ENCODE assay signal across 8 mouse cellular contexts in the genomic region with DNA sequence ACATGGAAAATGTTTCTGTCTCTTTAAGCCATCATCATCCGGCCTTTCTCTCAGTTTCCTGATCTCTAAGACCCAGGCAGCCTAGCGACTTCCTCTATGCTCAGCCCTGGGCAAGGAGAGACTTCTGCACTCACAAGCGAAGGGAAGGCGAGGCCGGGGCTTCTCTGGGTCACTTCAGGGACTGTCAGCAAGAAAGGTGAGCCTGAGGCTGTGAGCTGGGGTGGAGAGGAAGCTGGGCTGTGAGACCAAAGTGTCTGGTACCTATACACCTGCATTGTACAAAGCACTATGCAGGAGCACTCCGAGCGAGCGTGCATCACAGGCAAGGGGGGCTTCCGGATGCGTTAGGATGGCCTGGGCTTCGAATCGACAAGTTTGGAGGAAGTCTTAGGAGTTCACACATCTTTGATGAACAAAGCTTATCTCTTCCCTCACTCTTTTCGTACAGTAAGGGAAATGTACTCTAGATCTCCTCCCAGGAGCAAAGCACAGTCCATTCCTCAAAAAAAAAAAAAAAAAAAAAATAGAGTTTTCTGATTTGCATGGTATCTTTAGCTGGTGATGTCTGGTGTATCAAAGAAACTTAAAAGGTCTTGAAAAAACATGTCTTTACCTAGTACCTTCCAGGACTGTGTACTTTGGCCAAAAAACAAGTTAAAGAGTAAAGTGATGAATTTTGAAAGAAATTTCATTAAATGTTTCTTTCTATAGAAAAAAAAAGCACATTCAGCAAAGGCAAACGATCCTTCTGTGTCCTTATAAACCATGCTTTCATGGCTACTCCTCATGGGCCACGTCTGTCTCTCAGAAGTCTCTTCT. TPM values are rescaled to one million over a fixed set of nuclear protein-coding genes. Genes with fewer than 3 reads are reported as not detected.
A peak's percentile ranks its signal among the peaks of the same experiment; 100 is the strongest.
DNase-seq lines count a peak whose midpoint lies in the region; ATAC-seq and TF ChIP-seq lines count a peak whose summit lies in the region.
"Had no signal": no experiment of that assay in that cellular context is flagged by ENCODE, and none has a peak within 500 bp of the region (broad histone marks: within the 10 kb centered on the region; RNA-seq: fewer than 3 reads in every experiment).

A gene (plus strand): TSS at position 94 of the 819 bp plus-strand sequence.

- peak within 1 kb of the TSS; percentile 43 for H3K27ac ChIP-seq in kidney, postnatal 0 days

- no peaks in the 10 kb centered on the region for H3K27me3 ChIP-seq in kidney, postnatal 0 days (ENCODE audit: insufficient read depth, low read length)

- H3K36me3 ChIP-seq in kidney, postnatal 0 days (ENCODE audit: insufficient read depth, low read length) = no peaks in the 10 kb centered on the region

- 0 out of 2 replicates have a peak within 1 kb of the TSS, but pooled peaks have one; percentile 10 for H3K9ac ChIP-seq in kidney, postnatal 0 days (ENCODE audit: low read depth, low read length)

- DNase-seq in adrenal gland, adult 8-10 months = no peak
- DNase-seq in heart, adult 8-10 months (ENCODE audit: low spot score) = peak; percentile 68
- peak; percentile 21 for DNase-seq in kidney, postnatal 0 days (ENCODE audit: low spot score)
- DNase-seq in embryo, embryonic 10.5 days (ENCODE audit: low spot score) = no peak
- no peak for DNase-seq in cerebellum, adult 11 months
- DNase-seq in gastrocnemius, adult 8-10 months (ENCODE audit: low spot score in 2 of 2) = no peak

- H3K4me2 ChIP-seq in kidney, postnatal 0 days (ENCODE audit: low read length) = peak within 1 kb of the TSS; percentile 41

- no peak for ATAC-seq in kidney, postnatal 0 days (replicated peaks; ENCODE audit: low FRiP score, low read depth)
- ATAC-seq in megakaryocyte-erythroid progenitor cell, adult 5-6 weeks (replicated peaks; ENCODE audit: low FRiP score, low TSS enrichment, poor library complexity, severe bottlenecking) = 0 out of 2 replicates have a peak, but pooled peaks have one; percentile 41

- TF ChIP-seq CTCF in kidney, postnatal 0 days (IDR thresholded peaks at IDR 0.05; ENCODE audit: low read depth) = no peak

- H3K9me3 ChIP-seq in kidney, postnatal 0 days (replicated peaks; ENCODE audit: low read length) = no peaks in the 10 kb centered on the region

- H3K4me1 ChIP-seq in kidney, postnatal 0 days (replicated peaks; ENCODE audit: insufficient read depth, low read length) = peaks cover 4% of the 10 kb centered on the region; the same call in 1 of the 2 replicates

- 71% methylated on average over 15 of the region's 15 CpGs for WGBS in kidney, postnatal 0 days

- H3K4me3 ChIP-seq in kidney, postnatal 0 days (replicated peaks; ENCODE audit: low read depth, low read length) = peak within 1 kb of the TSS; percentile 8
- H3K4me3 ChIP-seq: myocyte had no signal

RNA-seq across cellular contexts. Expression of the gene that starts here (rescaled TPM):
- 10 to 100 TPM in 3 of 4 experiments, 1 to 10 TPM in 1; 7.4 to 18.7 (median 11.0) TPM for total RNA-seq in adrenal gland, adult 8-10 months (2022)
- total RNA-seq in heart, adult 8-10 months (2022) = 1 to 10 TPM; 6.3 to 9.4 (median 8.0) TPM
- 26.8 and 29.7 TPM in 2 replicates for polyA plus RNA-seq in kidney, postnatal 0 days (2015; fragmentation: Nextera tagmentation; extraction: Ambion mirVana)
- 4.8 and 20.1 TPM in 2 replicates for total RNA-seq in megakaryocyte-erythroid progenitor cell, adult 5-6 weeks (2014; fragmentation: Nextera tagmentation)
- total RNA-seq in megakaryocyte-erythroid progenitor cell, adult 5-6 weeks (2017) = 10.8 and 12.9 TPM in 2 replicates
- 1 to 10 TPM; 1.5 to 3.1 (median 2.2) TPM for total RNA-seq in gastrocnemius, adult 8-10 months (2022)
- polyA plus RNA-seq: myocyte had no signal

Comparison
In these comparisons a context has a peak if more than half of its experiments do, and no peak if none do; other contexts are left out.
1. DNase-seq: peak in heart, adult 8-10 months (single experiment) and kidney, postnatal 0 days (single experiment); none in adrenal gland, adult 8-10 months (single experiment), embryo, embryonic 10.5 days (single experiment), cerebellum, adult 11 months (single experiment) and gastrocnemius, adult 8-10 months (0 of 2).